Mouse (Mus musculus) liver, embryonic 14.5 days (tissue): ENCODE measurements around the gene Atxn1.

Source experiments
- CTCF ChIP-seq: IDR thresholded peaks from 2 replicates; pipeline ENCODE4 v1.5.1; 2016; ENCODE audit warnings: antibody characterized with exemption, low read depth, control low read depth
- EP300 ChIP-seq: IDR thresholded peaks from 2 replicates; pipeline ENCODE4 v1.6.1; 2016; ENCODE audit warnings: antibody characterized with exemption, low read depth

GRCm38 (mm10) chr13:45914117-45914516 lies 50.7 kb downstream of the Atxn1 start:
- no peak for TF ChIP-seq CTCF
- no peak for TF ChIP-seq EP300
